In the genomic region with DNA sequence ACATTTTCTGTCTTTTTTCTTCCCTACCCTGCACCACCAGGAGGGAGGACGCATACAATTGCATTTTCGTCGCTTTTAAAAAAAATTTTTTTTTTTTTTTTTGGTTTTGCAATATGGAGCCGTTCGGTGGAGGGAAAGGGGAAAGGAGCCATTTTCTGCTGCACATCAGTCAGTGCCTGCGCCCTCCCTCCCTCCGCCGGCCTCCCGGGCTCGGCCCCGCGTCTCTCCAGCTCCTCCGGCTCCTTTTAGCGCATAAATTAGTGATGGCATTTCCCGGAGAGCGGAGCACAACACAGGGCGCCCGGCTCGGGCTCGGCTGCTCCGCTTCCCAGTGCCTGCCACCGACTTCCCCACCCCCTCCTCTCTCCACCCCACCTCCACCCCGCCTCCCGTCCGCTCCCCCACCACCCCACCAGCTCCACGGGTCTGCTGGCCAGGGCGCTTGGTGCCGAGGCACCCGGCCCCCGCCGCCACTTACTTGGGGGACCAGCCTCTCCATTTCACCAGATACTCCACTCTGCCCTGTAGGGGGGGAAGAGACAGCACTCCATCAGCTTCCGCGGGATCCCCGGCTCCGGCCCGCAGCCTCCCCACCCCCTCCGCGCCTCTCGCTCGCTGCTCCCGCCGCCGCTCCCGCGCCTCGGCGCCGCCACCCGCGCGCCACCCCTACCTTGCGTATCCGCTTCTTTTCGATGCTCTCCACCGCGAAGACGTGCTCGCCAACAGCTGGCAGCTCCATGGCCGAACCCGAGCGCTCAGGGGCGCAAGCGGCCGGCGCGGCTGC, we compare ENCODE assay signal across 9 mouse cellular contexts. TPM values are rescaled to one million over a fixed set of nuclear protein-coding genes. Genes with fewer than 3 reads are reported as not detected.
DNase-seq lines count a peak whose midpoint lies in the region; ATAC-seq lines count a peak whose summit lies in the region.
"Had no signal": no experiment of that assay in that cellular context is flagged by ENCODE, and none has a peak within 500 bp of the region (broad histone marks: within the 10 kb centered on the region; RNA-seq: fewer than 3 reads in every experiment).

No protein-coding gene starts in this region.

- peaks cover 81% of the 10 kb centered on the region for H3K27me3 ChIP-seq in limb, embryonic 12.5 days
- H3K27me3 ChIP-seq in midbrain, embryonic 13.5 days: peaks cover 65% of the 10 kb centered on the region
- H3K27me3 ChIP-seq in splenic B cell, adult 2 months (ENCODE audit: control insufficient read depth, insufficient read depth, low read length, poor library complexity, severe bottlenecking): no peaks in the 10 kb centered on the region

- peak overlapping the region; percentile 99 for H3K27ac ChIP-seq in limb, embryonic 12.5 days
- peak overlapping the region; percentile 99 for H3K27ac ChIP-seq in midbrain, embryonic 13.5 days

- peaks cover 87% of the 10 kb centered on the region for H3K4me1 ChIP-seq in limb, embryonic 12.5 days (replicated peaks)
- H3K4me1 ChIP-seq in midbrain, embryonic 13.5 days (replicated peaks): peaks cover 81% of the 10 kb centered on the region

- WGBS in limb, embryonic 12.5 days: under 1% methylated on average over 59 of the region's 66 CpGs
- under 1% methylated on average over 54 of the region's 66 CpGs for WGBS in midbrain, embryonic 13.5 days

- DNase-seq in frontal cortex, postnatal 25 days (ENCODE audit: low spot score in 2 of 2): no peak
- DNase-seq in embryo, embryonic 10.5 days (ENCODE audit: low spot score): peak; percentile 80
- peak; percentile 83 to 84 for DNase-seq in heart, adult 18-20 months
- peak; percentile 83 for DNase-seq in kidney, adult 18-20 months
- peak; percentile 71 for DNase-seq in splenic B cell, adult 2 months (ENCODE audit: low read depth, low spot score)

- H3K4me2 ChIP-seq in limb, embryonic 12.5 days: peak overlapping the region; percentile 95
- peak overlapping the region; percentile 95 for H3K4me2 ChIP-seq in midbrain, embryonic 13.5 days (replicated peaks)

- H3K4me3 ChIP-seq in limb, embryonic 12.5 days (replicated peaks): peak overlapping the region; percentile 92
- H3K4me3 ChIP-seq in midbrain, embryonic 13.5 days (replicated peaks): peak overlapping the region; percentile 84

- peak overlapping the region; percentile 89 for H3K9ac ChIP-seq in limb, embryonic 12.5 days (replicated peaks)
- peak overlapping the region; percentile 94 for H3K9ac ChIP-seq in midbrain, embryonic 13.5 days (replicated peaks)

- ATAC-seq in frontal cortex, adult (ENCODE audit: low TSS enrichment): peak; percentile 41
- peak; percentile 27; the same call in 1 of the 2 replicates for ATAC-seq in limb, embryonic 12.5 days (ENCODE audit: insufficient number of reproducible peaks, insufficient read depth, low FRiP score, low TSS enrichment, low read depth)
- peak; percentile 68 for ATAC-seq in midbrain, embryonic 13.5 days

- no peaks in the 10 kb centered on the region for H3K9me3 ChIP-seq in limb, embryonic 12.5 days
- H3K9me3 ChIP-seq in midbrain, embryonic 13.5 days: no peaks in the 10 kb centered on the region

- H3K36me3 ChIP-seq in limb, embryonic 12.5 days: peaks cover 20% of the 10 kb centered on the region
- peaks cover 21% of the 10 kb centered on the region for H3K36me3 ChIP-seq in midbrain, embryonic 13.5 days
- peaks cover 4% of the 10 kb centered on the region for H3K36me3 ChIP-seq in splenic B cell, adult 2 months (ENCODE audit: control insufficient read depth, insufficient read depth, low read length, poor library complexity, severe bottlenecking)
- H3K36me3 ChIP-seq: G1E had no signal

RNA-seq across cellular contexts. Expression of gene Cbx4, which starts 0.6 kb away (rescaled TPM):
- 1 to 10 TPM; 6.5 to 7.2 TPM for total RNA-seq in heart, adult 18-20 months (2021)
- 9.8 and 12.5 TPM in 2 replicates for polyA plus RNA-seq in limb, embryonic 12.5 days (2016; fragmentation: Nextera tagmentation; extraction: Ambion mirVana)
- polyA plus RNA-seq in midbrain, embryonic 13.5 days (2015; fragmentation: Nextera tagmentation; extraction: Ambion mirVana): 14.1 and 16.3 TPM in 2 replicates
- total RNA-seq: G1E had no signal

RNA-seq across cellular contexts. Expression of gene Cbx8, which starts 44.7 kb away (rescaled TPM):
- 1 to 10 TPM; 3.1 to 4.0 TPM for total RNA-seq in heart, adult 18-20 months (2021)
- 11.8 and 13.0 TPM in 2 replicates for polyA plus RNA-seq in limb, embryonic 12.5 days (2016; fragmentation: Nextera tagmentation; extraction: Ambion mirVana)
- polyA plus RNA-seq in midbrain, embryonic 13.5 days (2015; fragmentation: Nextera tagmentation; extraction: Ambion mirVana): 9.8 and 15.2 TPM in 2 replicates
- total RNA-seq: G1E had no signal
- polyA plus RNA-seq: G1E had no signal

Comparison
In these comparisons a context has a peak if more than half of its experiments do, and no peak if none do; other contexts are left out.
1. DNase-seq: peak in embryo, embryonic 10.5 days (single experiment), heart, adult 18-20 months (2 of 2), kidney, adult 18-20 months (single experiment) and splenic B cell, adult 2 months (single experiment); none in frontal cortex, postnatal 25 days (0 of 2).
2. Peak in every context shown above with its lines, with median percentiles within 50 percentile points of each other: ATAC-seq.